Mouse (Mus musculus): ENCODE measurements around the gene Map3k4.
A peak's percentile ranks its signal among the peaks of the same experiment; 100 is the strongest.

The Map3k4 gene

DNA sequence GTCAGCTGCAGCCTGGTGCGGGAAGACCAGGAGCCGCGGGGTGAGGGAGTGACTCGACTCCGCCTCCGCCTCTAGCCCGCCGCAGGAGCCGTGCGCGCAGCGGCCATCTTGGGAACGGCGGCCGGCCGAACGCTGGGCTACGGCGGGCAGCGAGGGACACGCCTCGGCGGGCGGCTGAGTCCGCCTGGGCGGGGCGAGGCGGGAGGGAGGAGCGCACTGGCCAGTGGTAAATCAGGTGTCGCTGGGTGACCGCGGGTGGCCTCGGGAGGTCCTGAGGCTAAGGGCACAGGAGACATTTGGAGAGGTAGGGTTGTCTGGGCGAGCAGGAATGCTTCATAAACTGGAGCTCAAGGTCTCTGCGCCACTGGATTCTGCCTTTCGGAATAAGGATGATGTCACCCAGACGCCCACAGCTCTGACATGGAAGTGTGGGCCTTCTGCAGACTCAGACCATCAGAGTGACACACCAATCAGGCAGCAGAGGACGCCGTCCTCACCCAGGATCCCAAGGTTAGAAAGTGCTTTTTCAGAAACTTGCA lies at the start of gene Map3k4:
Map3k4 (minus strand) TSS at position 134 of the 539 bp plus-strand sequence.
- DNase-seq (ENCODE audit: low read depth, low spot score) = peak; percentile 69

DNA sequence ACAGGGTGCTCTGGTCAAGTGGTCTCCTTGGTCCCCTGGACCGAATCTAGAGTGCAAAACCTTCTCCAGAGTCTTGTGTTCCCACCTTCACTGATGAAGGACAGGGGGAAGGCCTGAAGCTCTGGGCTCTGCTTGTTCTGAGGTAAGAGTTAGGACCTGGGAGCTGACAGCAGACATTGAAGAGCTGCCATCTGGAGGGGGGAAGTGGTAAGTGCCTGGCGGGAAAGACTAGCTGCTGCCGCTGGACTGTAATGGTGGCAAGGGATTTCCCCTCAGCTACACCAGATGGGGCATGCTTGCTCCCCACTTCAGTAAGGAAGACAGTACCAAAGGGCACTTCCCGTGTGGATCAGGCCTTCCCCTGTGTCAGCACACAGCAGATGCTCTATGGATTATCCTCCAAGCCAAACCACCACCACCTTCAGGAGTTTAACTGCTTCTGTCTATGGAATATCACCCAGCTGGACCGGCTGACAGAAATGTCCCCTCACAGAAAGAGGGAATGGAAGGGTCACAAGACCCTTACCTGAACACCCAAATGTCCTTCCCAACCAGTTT lies 48.9 kb upstream of the Map3k4 start:
- DNase-seq (ENCODE audit: low read depth, low spot score) = peak; percentile 32

DNA sequence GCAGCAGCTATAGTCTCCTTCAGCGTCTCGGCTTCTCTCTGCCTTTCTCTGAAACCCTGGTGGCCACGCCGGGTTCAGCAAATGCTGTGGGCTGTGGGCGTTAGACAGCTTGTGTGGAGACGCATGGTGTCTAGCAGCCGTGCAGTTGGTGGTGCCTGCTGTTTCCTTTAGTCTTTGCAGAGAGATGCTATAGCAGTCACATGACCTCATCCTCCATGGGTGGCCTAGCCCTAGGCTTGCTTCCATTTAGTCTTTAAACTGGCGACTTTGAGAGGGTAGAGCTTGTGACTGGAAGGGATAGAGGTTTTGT lies 45.8 kb upstream of the Map3k4 start:
- no peak for DNase-seq (ENCODE audit: low read depth, low spot score)

DNA sequence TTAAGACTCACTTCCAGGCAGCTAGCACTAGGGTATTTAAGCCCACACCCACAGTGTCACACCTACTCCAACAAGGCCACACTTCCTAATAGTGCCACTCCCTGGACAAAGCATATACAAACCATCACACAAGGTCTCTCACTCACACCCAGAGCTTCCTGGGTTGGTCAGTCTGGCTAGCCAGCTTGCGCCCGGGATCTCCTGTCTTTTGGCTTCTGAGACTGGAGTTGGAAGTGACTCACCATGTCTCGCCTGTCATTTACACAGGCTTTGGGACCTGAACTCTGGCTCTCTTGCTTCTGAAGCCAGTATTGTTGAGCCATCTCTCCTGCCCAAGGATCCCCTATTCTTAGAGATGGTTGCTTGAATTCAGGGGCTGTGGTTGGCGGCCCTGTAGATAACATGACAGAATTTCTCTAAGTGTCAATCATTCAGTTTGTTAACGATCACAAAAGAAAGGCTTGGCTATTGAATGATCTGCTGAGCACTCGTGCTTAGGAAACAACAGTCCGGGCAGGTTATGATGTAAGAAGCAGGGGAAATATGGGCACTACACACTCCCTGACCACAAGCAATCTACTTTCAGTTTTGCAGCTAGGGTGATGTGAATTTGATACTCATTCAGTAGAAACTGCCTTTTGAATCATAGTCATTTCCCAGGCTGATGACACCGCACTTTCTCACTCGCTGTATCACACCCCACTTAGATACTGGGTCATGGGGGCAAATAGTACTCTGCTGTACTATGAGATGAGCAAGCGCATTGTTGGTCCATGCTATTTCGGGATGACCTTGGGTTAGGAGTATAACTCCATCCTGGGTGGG lies 45.2 kb upstream of the Map3k4 start:
- no peak for DNase-seq (ENCODE audit: low read depth, low spot score)

DNA sequence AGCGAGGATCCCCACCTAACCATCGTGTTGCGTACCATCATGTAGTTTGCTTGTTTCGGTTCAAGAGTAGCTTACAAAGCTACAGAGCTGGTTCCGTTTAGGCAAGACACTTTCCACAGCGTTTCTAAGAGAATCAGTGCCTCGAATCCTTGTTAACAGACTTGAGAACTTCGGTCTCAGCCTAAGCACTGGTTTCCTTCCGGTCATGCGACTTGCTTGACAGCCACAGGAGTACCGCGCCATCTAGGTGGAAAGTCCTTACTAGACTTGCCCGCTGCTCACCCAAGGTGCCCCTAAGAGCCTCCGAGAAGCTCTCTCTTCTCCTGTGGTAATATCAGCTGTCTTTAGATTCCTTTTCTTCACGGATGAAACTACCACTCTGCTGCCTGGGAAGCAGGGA lies 41.3 kb upstream of the Map3k4 start:
- no peak for DNase-seq (ENCODE audit: low read depth, low spot score)

DNA sequence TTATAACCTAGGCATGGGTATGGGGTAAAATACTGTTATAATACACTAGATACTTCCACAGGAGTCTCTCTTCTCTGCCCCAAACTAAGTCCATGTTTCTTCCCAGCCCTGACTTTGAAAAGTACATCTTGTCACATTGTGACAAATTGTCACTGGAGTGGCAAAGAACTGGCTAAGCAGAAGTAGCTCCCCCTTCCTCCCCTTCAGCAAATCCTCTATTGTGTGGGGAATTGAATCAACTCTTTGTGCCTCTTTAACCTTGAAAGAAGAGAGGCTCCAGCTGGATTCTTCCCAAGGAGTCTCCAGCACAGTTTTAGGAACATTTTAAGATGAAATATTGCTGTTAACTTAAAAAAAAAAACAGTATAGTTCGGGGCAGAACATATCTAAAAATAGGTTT lies 34.2 kb upstream of the Map3k4 start:
- DNase-seq (ENCODE audit: low read depth, low spot score) = no peak

DNA sequence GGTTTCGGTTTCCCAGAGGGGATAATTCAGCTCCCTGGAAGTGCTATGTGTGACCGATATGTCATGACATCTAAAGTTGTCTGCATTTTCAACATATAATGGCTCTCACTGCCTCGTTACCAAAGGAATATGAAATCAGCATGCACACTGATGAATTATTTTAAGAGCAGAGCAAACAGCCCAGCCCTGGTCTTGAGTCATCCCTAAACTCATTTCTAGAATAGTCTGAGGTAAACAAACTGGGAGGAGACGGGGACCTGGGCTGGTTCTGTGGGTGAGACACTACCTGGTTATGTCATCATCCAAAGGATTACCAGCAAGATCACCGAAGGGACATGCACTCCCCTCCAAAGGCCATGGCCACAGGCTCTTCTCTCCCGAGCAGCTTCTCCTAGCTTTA lies 33.0 kb upstream of the Map3k4 start:
- DNase-seq (ENCODE audit: low read depth, low spot score) = no peak

DNA sequence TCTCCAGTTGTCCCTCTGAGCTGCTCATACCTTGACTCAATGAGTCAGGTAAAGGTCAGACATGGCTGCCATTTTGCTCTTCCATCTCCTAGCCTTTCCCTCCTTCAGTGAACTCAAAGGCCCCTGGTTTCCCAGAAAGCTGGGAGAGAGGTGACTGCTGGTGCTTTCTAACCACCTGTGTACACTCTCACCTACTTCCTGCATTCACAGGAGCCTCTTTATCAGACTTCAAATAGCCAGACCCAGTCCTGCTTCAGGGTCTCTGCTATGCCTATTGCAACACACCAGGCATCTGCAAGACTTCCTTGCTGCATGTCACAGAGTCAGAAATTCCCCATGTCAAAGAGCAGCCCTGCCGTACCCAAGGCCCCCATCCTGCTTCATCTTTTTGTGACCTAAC lies 28.9 kb upstream of the Map3k4 start:
- DNase-seq (ENCODE audit: low read depth, low spot score) = no peak

DNA sequence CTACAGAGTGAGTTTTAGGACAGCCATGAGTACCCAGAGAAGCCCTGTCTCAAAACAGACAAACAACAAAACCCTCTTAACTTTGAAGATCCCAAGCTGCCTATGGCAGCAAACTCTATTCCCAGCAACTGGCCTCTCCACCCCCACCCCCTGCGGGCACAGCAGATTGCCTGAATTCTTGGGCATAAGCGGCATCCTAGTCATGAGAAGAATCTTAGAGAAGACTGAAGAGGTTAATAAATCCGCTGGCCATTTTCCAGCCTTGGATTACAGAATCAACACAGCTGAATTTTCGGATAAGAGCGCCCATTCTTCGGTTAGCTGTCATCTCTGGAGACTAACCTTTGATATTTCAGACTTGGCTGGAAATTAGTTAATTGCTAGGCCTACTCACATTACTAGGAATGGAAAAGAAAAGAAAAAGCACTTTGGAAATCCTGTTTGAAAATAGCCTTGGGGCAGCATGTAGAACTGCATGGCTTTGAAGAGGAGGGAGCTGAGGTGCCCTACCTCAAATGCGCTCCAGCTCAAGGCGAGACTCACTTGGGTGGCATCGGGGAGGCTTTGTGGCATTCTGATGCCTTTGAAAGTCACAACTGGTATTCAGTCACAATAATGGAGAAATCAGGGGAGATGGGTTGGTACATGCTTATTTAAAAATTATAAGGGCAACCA lies 25.2 kb upstream of the Map3k4 start:
- DNase-seq (ENCODE audit: low read depth, low spot score) = no peak

DNA sequence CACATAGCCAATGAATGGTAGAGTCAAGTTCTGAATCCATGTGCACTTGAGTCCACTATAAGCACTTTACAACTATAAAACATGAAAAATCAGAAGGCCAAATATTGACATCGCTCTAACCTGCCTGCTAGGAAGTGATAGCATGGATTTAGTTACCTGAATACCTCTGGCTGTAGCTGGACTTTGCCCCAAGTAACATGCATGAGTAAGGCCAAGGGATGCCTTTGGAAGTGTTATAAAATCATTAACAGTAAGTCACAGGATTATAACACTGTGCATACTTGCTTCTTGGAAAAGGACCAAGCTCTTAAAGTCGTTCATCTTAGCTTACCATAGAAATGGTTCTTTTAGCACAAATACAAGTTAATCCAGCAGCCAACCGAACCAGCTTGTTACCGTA lies 18.6 kb upstream of the Map3k4 start:
- DNase-seq (ENCODE audit: low read depth, low spot score) = no peak

DNA sequence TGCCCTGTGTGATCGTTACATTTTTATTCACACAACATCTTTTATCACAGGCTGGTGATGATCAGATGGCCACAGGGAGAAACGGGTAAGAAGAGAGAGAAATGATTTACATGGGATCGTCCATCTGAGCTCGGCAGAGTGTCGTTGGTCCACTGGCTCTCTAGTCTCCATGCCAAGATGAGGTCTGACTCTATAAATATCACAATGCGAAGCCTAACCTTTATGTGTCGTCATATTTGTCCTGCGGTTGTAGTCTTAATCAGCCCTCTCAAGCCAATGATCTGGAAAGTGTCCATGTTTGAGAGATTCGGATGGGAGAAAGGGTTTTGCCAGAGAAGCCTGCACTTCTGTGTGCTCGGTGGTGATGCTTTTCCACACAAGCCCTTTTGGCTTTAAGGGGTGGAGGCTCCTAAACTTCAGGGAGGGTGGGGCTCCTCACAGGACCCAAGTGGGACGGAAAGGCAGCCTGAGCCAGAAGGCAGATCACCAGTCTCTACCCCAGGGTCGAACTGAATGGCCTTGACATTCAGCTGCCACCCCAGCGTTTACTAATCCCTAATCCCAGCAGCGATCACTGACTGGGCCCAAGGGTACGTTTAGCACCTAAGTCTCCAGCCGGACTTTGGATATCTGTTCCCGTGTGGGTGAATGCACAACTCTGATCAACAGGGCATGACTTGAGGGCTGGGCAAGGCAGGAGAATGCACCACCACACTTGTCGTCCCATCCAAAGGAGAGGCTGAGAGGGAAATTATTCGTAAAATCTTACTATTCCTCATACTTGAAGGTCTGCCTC lies 17.7 kb upstream of the Map3k4 start:
- DNase-seq (ENCODE audit: low read depth, low spot score) = no peak

DNA sequence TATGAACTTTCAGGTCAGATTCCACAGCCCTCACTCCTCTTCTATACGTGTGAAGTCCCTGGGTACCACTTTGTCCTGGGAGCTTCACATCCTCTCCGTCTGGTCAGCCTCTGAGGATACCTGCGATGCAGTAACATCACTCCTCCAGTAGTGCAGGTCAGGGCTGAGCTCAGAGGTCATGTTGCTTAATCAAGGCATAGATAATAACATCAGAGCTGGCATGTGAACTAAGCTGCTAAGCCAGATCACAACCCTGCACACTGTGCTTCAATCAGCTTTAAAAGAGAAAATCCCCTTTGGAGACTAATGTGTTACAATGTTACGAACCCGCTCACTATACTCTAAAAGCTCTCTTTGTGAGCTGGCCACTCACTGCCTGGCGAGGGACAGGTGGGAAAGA lies 16.5 kb upstream of the Map3k4 start:
- no peak for DNase-seq (ENCODE audit: low read depth, low spot score)

DNA sequence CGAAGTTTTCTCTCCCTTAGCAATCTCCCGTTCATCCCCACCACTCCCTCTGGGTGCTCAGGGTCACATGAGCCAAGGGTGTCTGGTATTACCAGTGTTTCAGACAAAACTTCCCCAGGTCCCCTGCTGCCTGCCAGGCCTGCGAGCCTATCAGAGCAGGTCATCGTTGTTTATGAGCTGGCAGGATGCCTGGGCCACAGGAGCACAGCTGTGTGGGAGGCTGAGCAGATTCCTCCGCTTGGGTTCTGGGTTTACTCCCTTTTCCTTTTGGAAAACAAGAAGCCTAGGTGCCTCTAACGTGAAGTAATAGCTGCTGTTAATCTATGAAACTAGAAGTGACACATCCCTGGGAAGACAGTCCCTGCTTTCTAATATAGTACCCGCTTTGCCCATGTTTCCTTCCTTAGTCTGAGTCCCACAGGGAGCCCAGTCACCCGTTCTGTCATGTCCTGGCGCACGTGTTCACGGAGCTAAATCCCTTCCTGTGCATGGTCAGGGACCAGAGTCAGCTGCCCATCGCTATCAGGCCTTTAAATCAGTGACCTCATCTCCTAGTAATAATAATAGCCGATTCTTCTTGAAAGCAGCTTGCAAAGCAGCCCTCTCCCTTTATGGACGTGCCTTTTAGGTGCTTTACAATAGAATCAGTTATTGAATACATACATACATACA lies 9.4 kb upstream of the Map3k4 start:
- DNase-seq (ENCODE audit: low read depth, low spot score) = no peak

DNA sequence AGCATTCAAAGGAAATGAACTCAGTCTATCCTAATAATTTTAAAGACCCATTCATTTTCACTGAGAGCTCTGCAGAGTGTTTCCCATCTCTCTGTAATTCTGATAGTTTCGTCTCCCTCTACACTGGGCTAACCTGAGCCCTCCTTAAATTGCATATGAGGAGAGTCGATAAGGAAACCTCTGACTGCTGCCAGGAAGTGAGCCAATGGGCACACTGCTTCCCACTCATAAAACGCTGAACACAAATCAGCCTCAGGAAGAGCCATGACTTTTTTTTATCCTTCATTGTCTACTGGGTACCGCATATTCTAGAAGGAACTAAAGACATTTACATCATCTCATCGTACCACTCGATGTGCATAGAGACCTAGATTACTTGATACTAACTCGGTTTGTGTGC lies 1.2 kb upstream of the Map3k4 start:
- no peak for DNase-seq (ENCODE audit: low read depth, low spot score)

DNA sequence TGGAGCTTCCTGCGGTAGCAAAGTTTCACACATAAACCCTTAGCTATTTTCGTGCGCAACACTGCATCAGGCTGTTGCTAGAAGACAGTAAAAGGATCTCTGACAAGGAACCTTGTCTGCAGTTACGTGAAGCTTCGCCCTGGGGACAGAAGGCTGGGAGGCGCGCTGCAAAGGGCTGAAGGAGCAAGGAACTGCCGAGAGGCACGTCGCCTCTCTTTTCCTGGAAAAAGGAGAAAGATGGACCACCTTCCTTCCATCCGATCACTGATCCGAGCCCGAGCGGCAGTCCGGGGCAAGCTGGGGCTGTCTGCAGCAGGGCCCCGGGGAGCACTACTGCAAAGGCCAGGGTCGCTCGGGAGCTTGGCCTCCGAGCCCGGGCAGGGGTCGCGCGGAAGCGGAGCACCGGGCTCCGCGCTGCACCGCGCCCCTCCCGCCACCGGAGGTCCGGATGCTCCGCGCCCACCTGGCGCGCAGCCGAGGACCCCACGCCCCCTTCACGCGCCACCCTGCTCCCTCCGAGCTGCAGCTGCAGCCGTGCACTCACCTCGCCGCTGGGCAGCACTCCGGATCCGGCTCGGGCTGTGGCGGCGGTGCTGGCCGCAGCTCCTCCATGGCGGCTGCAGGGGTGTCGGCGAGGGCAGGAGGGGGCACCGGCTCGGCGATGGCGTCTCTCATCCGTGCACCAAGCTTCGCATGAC lies 493 bp downstream of the Map3k4 start:
- peak; percentile 20 for DNase-seq (ENCODE audit: low read depth, low spot score)

DNA sequence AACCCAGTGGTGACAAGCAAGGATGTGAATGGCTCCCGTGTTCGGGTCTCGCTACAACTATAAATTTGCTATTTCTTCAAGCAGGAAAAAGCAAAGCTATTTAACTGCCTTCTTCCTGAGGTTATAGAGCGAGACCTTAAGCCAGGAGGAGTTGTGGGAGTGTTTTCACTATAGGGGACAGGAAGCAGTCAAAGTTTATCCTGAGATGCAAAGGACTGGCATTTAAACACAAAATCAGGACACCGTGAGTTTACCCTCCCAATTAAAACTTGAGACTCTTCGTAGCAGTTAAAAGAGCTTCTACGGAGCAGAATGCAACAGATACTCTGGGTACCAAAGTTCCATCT lies 1.0 kb downstream of the Map3k4 start:
- DNase-seq (ENCODE audit: low read depth, low spot score) = no peak

DNA sequence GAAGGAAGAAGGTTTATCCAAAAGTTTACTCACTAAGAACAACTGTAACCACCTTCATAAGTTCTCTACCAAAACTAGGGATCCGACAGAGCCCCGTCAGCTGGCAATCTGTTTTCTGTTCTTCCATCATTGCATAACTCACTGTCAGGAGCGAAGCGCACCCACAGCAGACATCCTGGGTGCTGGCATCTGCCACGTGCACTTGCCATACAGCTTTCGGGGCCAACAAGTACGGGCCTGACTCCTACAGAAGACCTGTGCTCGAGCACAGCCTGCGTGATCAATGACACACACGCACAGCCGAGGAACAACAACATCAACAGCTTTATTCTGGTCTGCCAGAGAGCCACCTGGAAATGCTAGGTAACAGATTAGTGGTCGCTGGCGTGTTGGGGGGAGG lies 2.3 kb downstream of the Map3k4 start:
- no peak for DNase-seq (ENCODE audit: low read depth, low spot score)

DNA sequence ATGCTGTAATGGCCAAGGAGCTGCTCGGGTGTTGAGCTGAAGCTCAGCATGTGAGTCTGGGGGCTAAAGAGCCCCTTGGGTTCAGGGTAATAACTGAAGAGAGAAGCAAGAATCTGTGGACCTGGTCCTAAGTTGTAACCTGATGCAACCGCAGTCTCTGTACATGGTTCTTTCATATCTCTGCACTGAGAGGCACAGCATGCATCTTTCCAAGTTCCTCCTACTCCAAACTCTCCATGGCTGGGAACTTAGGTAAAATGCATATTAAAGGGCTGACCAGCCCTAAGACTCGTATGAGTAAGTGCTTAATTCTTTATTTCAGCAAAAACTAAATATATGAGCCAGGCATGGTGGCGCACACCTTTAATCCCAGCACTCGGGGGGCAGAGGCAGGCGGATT lies 6.3 kb downstream of the Map3k4 start:
- DNase-seq (ENCODE audit: low read depth, low spot score) = no peak

DNA sequence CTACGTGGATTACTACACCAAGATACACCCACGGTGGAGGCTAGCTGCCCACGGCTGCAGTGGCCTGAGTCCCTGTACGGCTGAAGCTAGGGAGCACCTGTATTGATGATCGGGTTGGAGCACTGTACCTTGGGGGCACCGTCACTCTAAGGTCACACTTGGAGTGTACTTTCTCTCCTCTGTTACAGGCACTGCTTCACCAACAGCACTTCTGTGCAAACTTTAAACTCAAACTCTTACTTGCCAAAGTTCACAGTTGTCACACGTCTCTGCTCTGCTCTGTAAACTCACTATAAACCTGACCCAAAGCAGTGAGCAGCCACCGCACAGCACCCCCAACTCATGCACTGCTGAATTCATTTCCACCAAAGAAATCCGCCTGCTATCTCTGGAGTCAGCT lies 9.1 kb downstream of the Map3k4 start:
- no peak for DNase-seq (ENCODE audit: low read depth, low spot score)

DNA sequence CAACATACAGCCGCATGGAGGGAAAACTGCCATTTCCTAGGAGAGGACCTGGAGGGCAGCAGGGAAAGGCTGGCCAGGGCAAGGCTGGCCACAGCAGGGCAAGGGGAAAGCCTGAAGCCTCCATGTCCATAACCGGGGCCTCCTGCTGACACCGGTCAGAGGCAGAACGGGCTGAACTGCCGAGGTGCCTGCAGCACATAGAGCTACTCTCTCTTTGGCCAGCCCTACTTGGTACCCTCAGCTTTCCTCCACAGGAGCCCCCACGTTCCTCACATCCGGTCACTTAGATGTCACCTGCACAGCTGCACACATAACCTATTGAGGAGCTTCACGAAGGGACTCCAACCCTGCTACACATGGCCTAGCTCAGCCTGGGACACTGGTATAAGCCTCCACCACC lies 9.5 kb downstream of the Map3k4 start:
- no peak for DNase-seq (ENCODE audit: low read depth, low spot score)

All from brain, embryonic 18.5 days (tissue).